Mouse (Mus musculus) lung, adult 18-20 months (tissue): ENCODE data around the gene Gm44503.

Source experiments
- DNase-seq, 2 experiments: peaks; one replicate each; pipeline ENCODE4 v3.0.0; 2022; ENCODE audit warnings: mixed read lengths in 2 of 2

The Gm44503 gene

GRCm38 (mm10) chr9:72974734-72975133 is 16.1 kb downstream of the Gm44503 start:
- no peak for DNase-seq

DNA sequence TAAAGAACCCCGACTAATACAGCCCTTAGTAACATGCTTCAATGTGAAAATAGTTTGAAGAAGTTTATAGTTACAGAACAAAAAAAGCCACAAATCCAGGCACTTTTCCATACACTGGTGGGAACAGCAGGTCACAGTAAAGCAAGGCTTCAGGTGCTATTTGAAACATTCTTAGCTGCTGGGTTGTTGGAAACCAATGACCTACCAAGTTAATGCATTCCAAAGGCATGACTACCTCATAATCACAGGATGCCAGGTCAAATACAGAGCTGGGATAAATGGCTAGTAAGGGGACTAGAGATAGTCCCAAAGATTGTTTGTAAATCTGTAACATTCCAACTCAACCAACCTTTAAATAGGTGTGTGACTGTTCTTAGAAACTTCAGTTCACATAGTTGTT is 16.6 kb downstream of the Gm44503 start:
- DNase-seq = no peak

DNA sequence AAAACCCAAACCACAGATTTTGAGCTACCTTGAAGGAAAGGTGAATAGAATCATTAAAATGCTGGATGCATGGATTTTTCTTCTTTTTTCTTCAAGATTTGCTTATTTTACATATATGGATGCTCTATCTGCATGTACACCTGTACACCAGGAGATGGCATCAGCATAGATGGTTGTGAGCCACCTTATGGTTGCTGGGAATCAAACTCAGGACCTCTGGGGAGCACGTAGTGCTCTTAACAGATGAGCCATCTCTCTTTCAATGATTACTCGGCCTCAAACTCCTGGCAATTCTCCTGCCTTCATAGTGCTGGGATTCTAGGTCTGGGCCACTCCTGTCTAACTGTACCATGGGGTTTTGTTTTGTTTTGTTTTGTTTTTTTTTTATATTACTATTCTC is 24.4 kb downstream of the Gm44503 start:
- DNase-seq = no peak

DNA sequence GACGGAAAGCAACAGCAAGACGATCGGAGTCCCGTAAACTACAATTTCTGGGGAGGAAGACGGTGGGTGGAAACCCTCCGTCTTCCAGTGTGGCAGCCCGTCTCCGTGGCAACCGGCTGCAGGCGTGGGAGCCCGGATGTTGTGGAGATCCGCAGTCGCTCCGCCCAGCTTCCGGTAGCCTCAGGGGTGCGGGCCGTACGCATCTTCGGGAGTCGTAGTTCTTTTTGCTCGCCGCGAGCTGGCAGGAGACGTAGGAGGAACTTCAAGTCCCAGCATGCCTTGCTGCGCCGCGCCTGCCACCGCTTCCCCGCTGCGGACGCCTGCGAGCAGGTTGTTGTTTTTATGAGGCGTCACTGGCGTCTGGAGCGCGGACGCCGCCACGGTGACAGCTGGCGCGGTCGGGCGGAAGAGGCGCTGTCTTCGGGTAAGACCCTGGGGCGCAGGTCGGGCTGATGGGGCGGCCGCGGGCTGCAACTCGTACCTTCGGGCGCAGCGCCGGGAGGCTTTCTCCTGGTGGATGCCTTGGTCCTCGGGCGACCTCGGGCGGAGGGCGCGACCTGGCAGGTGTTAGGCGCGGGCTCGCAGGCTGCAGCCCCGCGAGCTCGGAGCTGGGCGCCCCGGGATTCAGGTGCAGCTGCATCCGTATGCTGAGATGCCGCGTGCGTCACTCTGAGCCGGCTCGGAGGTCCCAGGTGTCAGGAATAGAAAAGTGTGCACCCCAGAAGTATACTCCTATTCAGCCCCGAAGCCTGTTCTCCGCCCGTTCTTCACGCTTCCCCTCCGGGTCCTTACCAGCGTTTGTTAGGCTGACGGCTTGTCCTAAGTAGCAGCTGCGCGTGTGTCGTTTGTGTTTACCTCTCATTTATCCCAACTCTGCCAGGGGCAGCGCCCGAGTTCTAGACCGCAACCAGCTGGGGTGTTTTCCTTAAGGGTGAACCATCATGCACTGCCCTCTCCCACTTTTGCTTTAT is 26.9 kb downstream of the Gm44503 start, which contains the start of the genes Ccpg1os and Ccpg1:
Gene Ccpg1os (minus strand): TSS at position 133 of the 971 bp plus-strand sequence.
Gene Ccpg1 (plus strand): TSS at position 180 of the 971 bp plus-strand sequence.
- peak; percentile 98 for DNase-seq

DNA sequence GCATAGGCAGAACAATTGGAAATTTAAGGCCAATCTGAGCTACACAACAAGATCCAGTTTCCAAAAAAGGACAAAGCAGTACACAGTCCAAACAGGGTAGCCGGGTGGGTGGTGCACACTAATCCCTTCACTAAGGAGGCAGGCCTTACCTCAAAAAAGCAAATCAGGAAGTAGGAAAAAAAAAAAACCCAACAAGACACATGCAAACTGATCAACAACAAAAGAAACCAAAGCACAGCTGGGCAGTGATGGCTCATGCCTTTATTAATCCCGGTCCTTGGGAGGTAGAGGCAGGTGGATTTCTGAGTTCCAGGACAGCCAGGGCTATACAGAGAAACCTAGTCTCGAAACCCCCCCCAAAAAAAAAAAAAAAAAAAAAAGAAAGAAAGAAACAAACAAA is 29.1 kb downstream of the Gm44503 start:
- DNase-seq = no peak

DNA sequence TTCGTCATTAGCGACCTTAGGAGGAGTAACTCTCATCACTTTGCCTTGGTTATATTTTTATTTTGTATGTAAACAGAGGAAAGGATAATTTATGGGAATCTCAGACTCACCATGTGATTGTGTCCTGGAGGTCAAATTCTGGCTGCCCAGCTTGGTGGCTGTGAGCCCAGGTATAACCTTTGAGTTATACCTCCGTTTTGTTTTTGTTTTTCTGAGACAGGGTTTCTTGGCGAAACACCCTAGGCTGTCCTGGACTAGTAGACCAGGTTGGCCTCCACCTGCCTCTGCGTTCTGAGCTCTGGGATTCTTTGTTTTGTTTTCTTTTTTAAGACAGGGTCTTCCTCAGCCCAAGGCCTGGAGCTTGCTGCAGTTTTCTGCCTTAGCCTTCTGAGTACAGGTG is 30.1 kb downstream of the Gm44503 start:
- DNase-seq = no peak

DNA sequence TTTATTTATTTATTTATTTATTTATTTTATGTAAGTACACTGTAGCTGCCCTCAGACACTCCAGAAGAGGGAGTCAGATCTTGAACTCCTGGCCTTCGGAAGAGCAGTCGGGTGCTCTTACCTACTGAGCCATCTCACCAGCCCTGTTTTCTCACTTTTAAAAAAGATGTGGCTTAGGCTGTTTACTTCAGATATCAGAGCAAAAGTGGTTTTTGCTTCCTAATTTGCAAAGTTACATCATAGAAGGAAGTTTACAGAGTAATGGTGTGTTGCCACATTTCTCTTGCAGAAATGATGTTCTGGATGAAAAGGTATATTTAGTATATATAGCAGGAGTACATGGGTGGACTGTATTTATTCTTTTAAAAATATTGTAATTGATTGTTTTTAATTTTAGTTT is 32.8 kb downstream of the Gm44503 start:
- DNase-seq = no peak

GRCm38 (mm10) chr9:72992576-72992975 is 33.9 kb downstream of the Gm44503 start:
- DNase-seq = no peak

DNA sequence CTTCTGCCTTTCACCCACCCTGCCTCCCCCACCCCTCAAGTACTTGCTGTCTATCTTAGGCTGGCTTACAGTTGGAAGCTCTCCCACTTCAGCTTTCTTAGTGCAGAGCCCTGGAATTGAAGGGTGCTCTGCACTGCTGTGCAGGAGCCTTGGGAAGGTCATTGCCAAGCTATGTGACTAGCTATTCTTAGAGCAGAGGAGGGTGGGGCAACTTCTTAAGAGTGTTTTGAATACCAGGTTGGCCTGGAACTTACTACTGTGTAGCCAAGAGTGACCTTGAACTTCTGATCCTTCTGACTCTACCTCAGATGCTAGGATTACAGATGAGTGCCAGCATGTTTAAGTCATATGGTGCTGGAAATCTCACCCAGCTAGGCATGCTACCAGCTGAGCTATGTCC is 37.5 kb downstream of the Gm44503 start:
- DNase-seq = no peak

GRCm38 (mm10) chr9:72996806-72997205 is 38.2 kb downstream of the Gm44503 start:
- DNase-seq = no peak

DNA sequence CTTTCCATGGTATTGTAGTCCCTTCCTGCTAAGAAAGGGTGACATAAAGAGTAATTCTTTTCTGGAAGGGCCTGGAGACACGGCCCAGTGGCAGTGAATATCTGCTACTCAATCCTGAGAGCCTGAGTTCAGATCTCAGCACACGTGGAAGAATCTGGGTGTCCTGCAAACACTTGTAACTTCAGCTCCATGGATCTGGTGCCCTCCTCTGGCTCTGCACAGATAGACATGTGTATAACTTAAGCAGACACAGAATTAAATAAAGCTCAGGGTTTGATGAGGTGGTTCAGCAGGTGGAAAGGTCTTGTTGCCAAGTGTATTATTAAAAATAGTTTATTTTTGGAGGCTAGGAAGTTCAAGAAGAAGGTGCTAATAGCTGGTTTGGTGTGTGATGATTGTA is 41.8 kb downstream of the Gm44503 start:
- no peak for DNase-seq

- no peak for DNase-seq
Measured at GRCm38 (mm10) chr9:73001314-73002011, 42.8 kb downstream of the Gm44503 start.

DNA sequence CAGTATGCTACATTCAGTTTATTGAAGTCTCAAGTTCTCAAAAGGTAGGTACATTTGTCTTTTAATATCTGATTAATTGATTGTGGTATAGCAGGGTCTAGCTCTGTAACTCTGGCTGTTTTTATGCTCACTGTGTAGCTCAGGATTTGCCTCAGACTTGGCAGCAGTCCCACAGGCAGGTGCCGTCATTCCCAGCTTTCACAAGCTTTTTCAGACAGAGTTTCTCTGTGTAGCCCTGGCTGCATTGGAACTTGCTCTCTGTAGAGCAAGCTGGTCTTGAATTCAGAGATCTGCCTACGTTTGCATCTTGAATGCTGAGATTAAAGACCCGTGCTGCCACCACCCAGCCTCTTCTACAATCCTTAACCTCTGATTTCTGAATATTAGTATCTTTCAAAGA is 43.5 kb downstream of the Gm44503 start:
- DNase-seq = no peak

DNA sequence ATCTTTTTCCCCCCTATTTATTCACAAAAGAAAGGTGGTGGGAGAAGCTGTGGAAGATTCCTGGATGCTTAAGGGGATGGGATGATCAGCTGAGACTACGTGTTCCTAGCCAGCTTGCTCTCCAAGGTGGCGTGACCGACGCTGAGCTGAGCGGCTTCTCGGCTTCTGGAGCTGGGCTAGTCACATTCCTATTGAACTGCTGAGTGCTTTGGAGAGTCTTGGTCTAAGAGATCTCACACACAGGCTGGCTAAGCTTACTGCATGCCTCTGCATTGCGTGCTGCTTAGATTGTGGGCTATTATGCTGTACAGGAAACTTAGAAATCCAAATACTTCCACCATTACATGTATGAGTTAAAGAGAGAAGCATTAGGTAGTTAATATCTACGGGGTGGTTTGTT is 45.4 kb downstream of the Gm44503 start:
- DNase-seq = peak; percentile 47 to 59

DNA sequence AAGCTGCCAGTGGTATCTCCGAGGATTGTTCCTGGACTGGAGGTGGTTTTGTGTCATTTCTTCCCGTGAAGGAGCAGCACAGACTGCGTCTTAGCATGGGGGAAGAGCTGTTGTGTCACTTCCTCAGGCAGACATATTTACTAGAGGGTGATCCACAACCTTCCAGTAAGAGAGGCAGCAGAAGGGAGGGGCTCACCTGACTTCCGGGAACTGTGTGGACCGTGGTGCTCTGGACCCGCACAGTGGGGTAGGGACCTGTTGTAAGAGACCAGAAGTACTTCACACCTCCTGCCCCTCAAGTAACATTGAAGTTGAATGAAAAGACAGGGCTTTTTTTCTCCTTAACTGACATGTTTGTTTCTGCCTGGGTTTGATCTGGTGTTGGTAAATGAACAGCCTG is 46.5 kb downstream of the Gm44503 start:
- no peak for DNase-seq

DNA sequence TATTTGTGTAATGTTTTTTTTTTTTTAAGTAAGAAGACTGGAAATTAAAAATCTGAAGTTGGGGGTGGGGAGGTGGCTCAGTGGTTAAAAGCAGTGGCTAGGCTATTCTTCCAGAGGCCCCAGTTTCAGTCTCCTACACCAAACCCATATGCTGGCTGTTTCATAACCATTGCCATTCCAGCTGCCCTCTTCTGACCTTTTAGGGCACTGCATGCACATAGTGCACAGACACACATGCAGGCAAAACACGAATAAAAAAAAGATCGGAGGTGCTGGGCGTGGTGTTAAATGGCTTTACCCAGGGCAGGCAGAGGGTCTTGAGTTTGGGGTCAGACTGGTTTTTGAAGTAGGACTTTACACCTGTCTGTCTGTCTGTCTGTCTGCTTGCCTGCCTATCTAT is 47.5 kb downstream of the Gm44503 start:
- no peak for DNase-seq

- DNase-seq = no peak
Measured at GRCm38 (mm10) chr9:73008384-73008783, 49.7 kb downstream of the Gm44503 start.

- no peak for DNase-seq
Measured at GRCm38 (mm10) chr9:73012629-73013028, 54.0 kb downstream of the Gm44503 start.

DNA sequence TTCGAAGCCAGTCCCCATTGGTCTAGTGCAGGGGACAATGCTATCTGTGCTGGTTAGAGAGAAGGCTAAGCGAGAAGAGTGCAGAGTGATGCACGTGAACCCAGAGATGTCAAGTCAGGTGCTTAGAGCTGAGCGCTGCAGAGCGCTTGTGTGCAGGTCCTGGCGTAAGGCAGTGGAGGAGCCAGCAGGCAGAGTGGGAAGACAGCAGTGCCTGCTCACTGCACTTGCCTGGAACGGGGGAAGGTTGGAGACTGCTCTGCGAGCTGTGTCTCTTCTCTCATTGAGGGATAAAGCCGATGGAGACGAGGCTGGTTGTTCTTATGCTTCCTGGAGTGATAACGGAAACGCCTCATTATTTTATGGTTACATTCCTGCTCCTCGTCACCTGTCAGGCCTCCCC is 56.1 kb downstream of the Gm44503 start:
- no peak for DNase-seq

DNA sequence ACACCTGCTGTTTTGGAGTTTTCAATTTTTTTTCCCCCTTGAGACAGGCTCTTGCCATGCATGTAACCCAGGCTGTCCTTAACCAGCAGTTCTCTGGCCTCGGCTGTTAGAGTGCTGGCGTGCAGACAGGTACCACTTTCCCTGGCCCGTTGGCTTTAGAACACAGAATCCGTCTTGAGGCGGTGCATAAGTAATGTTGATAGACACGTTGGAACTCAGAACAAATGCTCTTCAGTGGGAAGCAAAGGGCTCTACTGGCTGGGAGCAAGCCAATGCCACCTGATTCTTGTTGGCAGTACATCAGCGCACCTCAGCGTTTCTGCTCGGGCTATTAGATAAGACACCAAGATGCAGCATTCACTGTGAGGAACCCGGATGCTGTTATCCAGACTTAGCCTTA is 61.2 kb downstream of the Gm44503 start:
- peak; percentile 74 to 75 for DNase-seq

DNA sequence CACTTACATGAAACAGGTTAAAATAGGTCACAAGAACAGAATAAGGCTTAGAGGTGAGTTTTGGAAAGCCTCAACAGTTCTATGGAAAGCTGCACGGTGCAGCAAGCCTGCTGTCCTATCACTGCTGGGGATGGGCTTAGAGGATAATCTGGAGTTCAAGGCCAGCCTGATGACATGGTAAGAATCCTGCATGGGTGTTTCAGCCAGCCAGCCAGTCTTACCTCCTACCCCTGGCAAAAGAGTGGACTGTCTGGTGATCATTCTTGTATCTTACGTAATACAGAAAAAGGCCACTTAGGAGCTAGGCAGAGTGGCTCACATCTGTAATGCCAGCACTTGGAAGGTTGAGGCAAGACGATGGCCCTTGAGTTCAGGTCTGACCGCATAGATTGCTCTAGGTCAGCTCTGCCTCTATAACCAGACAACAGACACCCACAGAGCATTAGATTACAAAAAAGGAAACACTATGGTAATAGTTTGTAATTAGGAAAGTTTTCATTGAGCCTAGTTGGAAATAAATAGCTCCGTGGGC is 62.0 kb downstream of the Gm44503 start:
- DNase-seq = peak in 1 of 2 experiments; percentile 25

- no peak for DNase-seq
Measured at GRCm38 (mm10) chr9:73025818-73026636, 67.4 kb downstream of the Gm44503 start.

DNA sequence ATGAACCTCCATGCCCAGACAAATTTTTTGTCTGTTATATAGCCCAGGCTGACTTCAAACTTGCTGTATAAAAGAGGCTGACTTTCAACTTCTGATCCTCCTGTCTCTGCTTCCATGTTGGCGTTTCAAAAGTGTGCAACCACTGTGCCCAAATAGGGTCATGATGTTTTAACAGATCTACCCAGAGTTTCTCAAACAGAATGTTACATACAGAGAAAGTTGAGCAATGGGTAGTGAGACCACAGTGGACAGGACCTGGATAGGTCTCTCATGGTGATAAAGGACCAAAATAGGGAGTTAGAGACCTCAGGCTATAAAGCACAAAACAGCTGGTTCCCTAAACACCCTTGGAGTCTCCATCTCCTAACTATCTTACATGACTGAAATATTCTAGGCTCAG is 71.8 kb downstream of the Gm44503 start:
- no peak for DNase-seq
